Mouse (Mus musculus) kidney, embryonic 16.5 days (tissue): Measurements from ENCODE around the gene Pygo2. TPM values are rescaled to one million over a fixed set of nuclear protein-coding genes. Genes with fewer than 3 reads are reported as not detected.
"Not testable (repeated sequence)": the region's sequence is repeated elsewhere in the genome, so short reads cannot be mapped to it uniquely, and the experiment has no call there.

Source experiments
- ATAC-seq: fragments of 200-750 bp; cut with Nextera tagmentation; 2 replicates; pipeline ENCODE4 v1.8.0; 2017; ENCODE audit warnings: moderate TSS enrichment; ENCODE audit not compliant: low FRiP score, low TSS enrichment
- H3K27ac ChIP-seq: fragments of 300-500 bp; sonication (generic); 2 replicates; pipeline ENCODE4 v1.5.1; 2014; ENCODE audit warnings: low read length
- H3K27me3 ChIP-seq: fragments of 300-500 bp; sonication (generic); 2 replicates; pipeline ENCODE4 v1.6.1; 2014; ENCODE audit warnings: low read length, control low read depth, mixed read lengths; ENCODE audit not compliant: insufficient read depth
- H3K36me3 ChIP-seq: fragments of 300-500 bp; sonication (generic); 2 replicates; pipeline ENCODE4 v1.6.1; 2014; ENCODE audit warnings: low read length, control low read depth, mixed read lengths; ENCODE audit not compliant: insufficient read depth
- H3K4me1 ChIP-seq: fragments of 300-500 bp; sonication (generic); 2 replicates; pipeline ENCODE4 v1.6.1; 2014; ENCODE audit warnings: low read length, control low read depth, mixed read lengths; ENCODE audit not compliant: insufficient read depth
- H3K4me2 ChIP-seq: fragments of 300-500 bp; sonication (generic); replicated peaks from 2 replicates; pipeline ENCODE4 v1.6.1; 2014; ENCODE audit warnings: low read depth, low read length
- H3K4me3 ChIP-seq: fragments of 300-500 bp; sonication (generic); 2 replicates; pipeline ENCODE4 v1.5.1; 2014; ENCODE audit warnings: mild to moderate bottlenecking, low read length
- H3K9ac ChIP-seq: fragments of 300-500 bp; sonication (generic); replicated peaks from 2 replicates; pipeline ENCODE4 v1.6.1; 2014; ENCODE audit warnings: low read length
- H3K9me3 ChIP-seq: fragments of 300-500 bp; sonication (generic); 2 replicates; pipeline ENCODE4 v1.6.1; 2016; ENCODE audit warnings: low read length, control low read depth
- WGBS: fragments of 180-500 bp; shearing (Covaris S2); extraction: QIAGEN DNeasy Blood & Tissue Kit; methylation state at CpG from one replicate; pipeline ENCODE4 v1.1.7; 2014; 5-methylcytosine and 5-hydroxymethylcytosine counted together
- polyA plus RNA-seq: library from polyadenylated mRNA; unstranded; fragments of >200 nt; fragmentation: Nextera tagmentation; extraction: Ambion mirVana; gene quantifications from 2 replicates; pipeline ENCODE4 v1.2.1, GENCODE M21; 2015

The Pygo2 gene
- polyA plus RNA-seq, 1 experiment from 2014 or later: 38.9 TPM

DNA sequence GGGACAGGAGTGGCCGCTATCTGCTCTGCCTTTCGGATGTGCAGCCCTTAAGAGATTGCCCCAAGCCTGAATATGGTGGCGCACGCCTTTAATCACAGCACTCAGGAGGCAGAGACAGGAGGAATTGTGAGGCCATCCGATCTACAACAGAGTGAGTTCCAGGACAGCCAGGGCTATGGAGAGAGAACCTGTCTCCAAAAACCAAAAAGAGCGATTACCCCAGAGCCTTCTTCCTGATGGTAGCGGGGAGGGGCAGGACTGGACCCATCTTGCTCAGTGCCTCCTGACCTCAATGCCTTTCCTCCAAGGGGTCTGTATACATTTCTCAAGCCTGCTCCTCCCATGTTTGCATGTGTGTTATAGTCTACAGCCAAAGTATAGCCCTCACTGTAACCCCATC, 993 bp upstream of the Pygo2 start:
- peaks cover 48% of the 10 kb centered on the region for H3K36me3 ChIP-seq

DNA sequence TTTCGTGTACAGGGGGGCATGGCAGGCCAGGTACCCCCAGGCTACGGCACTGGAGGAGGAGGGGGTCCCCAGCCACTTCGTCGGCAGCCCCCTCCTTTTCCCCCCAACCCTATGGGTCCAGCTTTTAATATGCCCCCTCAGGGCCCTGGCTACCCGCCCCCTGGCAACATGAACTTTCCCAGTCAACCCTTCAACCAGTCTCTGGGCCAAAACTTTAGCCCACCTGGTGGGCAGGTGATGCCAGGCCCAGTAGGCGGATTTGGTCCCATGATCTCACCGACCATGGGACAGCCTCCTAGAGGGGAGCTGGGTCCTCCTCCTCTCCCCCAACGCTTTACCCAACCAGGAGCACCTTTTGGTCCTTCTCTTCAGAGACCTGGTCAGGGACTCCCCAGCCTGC, 2.6 kb downstream of the Pygo2 start:
- no peak for ATAC-seq
- H3K9ac ChIP-seq: no peak overlapping the region
- 90% methylated on average over 8 of the region's 8 CpGs for WGBS

More for the DNA sequence above, 993 bp upstream of the Pygo2 start:
- H3K27me3 ChIP-seq, H3K9me3 ChIP-seq, ATAC-seq, H3K9ac ChIP-seq, H3K27ac ChIP-seq, H3K4me2 ChIP-seq, H3K4me3 ChIP-seq: not testable (repeated sequence)
- peaks cover 19% of the 10 kb centered on the region for H3K4me1 ChIP-seq
- WGBS: 85% methylated on average over 7 of the region's 7 CpGs

GRCm38 (mm10) chr3:89434532-89434931, 4.5 kb downstream of the Pygo2 start:
- Histone ChIP-seq H3K4me2 (no peak overlapping the region), H3K4me3 (no peak overlapping the region), H3K9ac (no peak overlapping the region), H3K4me1 (peaks cover 25% of the 10 kb centered on the region), H3K27ac (no peak overlapping the region), H3K9me3 (no peaks in the 10 kb centered on the region), H3K36me3 (peaks cover 19% of the 10 kb centered on the region), H3K27me3 (no peaks in the 10 kb centered on the region)
- no peak for ATAC-seq
- WGBS: 82% methylated on average over 11 of the region's 11 CpGs

More for the DNA sequence above, 2.6 kb downstream of the Pygo2 start:
- Histone ChIP-seq H3K36me3 (peaks cover 24% of the 10 kb centered on the region), H3K9me3 (no peaks in the 10 kb centered on the region), H3K4me3 (no peak overlapping the region), H3K4me1 (peaks cover 25% of the 10 kb centered on the region), H3K27me3 (no peaks in the 10 kb centered on the region), H3K4me2 (no peak overlapping the region), H3K27ac (no peak overlapping the region)

DNA sequence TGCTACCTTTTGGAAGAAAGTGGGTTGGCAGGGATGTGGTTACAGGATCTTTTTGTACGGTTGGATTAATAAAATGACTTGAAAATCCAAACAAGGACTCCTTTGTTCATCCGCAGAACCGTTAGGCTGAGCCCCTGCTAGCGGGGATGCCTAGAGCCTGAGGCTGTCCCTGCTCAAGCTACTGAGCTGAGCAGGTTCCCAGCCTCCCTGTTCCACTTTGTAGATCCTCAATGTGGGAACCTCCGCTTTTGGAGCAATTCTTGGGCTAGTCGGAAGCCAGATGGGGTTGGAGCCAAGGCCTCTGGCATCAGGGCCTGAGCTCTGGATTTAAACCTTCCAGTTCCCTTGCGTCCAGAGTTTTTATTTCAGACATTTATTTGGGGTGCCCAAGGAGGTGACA, 5.0 kb downstream of the Pygo2 start:
- H3K9me3 ChIP-seq: no peaks in the 10 kb centered on the region
- H3K9ac ChIP-seq: no peak overlapping the region
- H3K27ac ChIP-seq: no peak overlapping the region
- peaks cover 25% of the 10 kb centered on the region for H3K4me1 ChIP-seq
- ATAC-seq: no peak
- H3K27me3 ChIP-seq: no peaks in the 10 kb centered on the region
- H3K36me3 ChIP-seq: peaks cover 22% of the 10 kb centered on the region
- WGBS: 77% methylated on average over 7 of the region's 7 CpGs
- no peak overlapping the region for H3K4me3 ChIP-seq
- no peak overlapping the region for H3K4me2 ChIP-seq

DNA sequence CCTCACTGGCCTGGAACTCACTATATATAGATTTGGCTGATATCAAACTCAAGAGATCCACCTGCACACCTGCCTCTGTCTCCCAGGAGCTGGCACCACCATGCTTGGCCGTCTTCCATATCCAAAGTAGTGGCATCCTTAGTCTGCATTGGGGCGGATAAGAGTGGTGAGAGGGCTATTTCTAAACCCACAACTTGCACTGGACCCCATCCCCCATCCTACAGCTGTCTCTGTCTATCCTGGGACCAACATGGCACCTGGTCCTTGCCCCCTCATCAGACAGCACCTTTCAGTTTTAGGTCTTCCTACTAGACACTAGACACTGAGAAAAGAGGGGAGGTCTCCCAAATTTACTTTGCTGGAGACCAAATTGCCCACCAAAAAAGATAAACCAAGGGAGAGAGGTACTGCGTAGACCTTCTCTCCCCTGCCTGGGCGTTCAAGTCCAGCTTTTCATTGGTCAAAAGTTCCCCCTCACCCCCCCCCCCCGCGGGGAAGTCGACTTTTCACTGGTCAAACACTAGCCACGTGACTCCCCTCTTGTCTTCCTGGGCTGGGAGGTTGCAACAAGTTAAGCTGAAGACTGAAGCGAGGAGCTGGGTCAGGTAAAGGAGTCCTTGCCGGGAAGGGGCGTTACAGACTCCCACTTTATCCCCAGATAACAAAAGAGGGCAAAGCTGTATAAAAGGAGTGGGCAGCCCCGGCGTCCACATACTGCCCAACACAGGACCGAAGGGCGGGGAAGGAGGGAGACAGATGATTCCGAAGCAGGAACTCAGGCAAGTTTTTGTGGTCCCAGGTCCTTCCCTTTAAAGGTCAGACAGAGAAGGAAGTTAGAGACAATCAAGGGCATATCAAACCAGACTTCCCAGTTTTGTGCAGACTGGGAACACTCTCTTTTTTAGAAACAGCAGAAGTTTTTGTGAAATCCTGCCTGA, 6.4 kb downstream of the Pygo2 start, which contains the start of gene Pbxip1:
Gene Pbxip1, plus strand, starts transcription at position 531 of the 938 bp plus-strand sequence.
- peak; percentile 85 for ATAC-seq
- 5% methylated on average over 16 of the region's 16 CpGs for WGBS

GRCm38 (mm10) chr3:89437269-89437668, 7.3 kb downstream of the Pygo2 start:
- peak overlapping the region; percentile 72 for H3K4me2 ChIP-seq
- peaks cover 14% of the 10 kb centered on the region for H3K4me1 ChIP-seq
- no peaks in the 10 kb centered on the region for H3K27me3 ChIP-seq
- peak overlapping the region; percentile 65 for H3K4me3 ChIP-seq
- H3K27ac ChIP-seq: peak overlapping the region; percentile 83
- H3K9me3 ChIP-seq: no peaks in the 10 kb centered on the region
- WGBS: 31% methylated on average over 5 of the region's 5 CpGs
- ATAC-seq: no peak
- peak overlapping the region; percentile 78 for H3K9ac ChIP-seq
- peaks cover 26% of the 10 kb centered on the region for H3K36me3 ChIP-seq

More for the DNA sequence above, 6.4 kb downstream of the Pygo2 start, which contains the start of gene Pbxip1:
- peak within 1 kb of the TSS; percentile 65 for H3K4me3 ChIP-seq
- H3K27me3 ChIP-seq: no peaks in the 10 kb centered on the region
- peak within 1 kb of the TSS; percentile 72 for H3K4me2 ChIP-seq
- peaks cover 19% of the 10 kb centered on the region for H3K4me1 ChIP-seq
- peaks cover 26% of the 10 kb centered on the region for H3K36me3 ChIP-seq
- peak within 1 kb of the TSS; percentile 78 for H3K9ac ChIP-seq
- H3K9me3 ChIP-seq: no peaks in the 10 kb centered on the region
- peak within 1 kb of the TSS; percentile 83 for H3K27ac ChIP-seq

DNA sequence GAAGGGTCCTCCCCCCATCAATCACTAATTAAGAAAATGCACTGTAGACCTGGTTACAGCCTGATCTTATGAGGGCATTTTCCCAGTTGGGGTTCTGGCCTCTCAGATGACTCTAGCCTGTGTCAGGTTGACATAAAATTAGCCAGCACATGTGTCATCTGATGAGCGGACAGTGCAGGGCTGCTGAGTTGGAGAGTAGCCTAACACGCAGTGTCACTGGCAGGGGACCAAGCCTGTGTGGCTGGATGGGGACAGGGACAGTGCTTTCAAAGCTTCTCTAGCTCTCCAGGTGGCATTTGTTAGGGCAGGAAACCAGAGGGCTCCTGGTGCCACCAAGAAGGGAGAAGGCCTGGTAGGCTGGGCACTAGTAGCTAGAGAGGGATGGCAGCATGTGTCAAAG, 10.7 kb downstream of the Pygo2 start:
- Histone ChIP-seq H3K9ac (no peak overlapping the region), H3K9me3 (no peaks in the 10 kb centered on the region), H3K4me3 (no peak overlapping the region), H3K4me1 (peaks cover 14% of the 10 kb centered on the region), H3K27me3 (no peaks in the 10 kb centered on the region), H3K27ac (no peak overlapping the region), H3K36me3 (peaks cover 11% of the 10 kb centered on the region; the same call in 1 of the 2 replicates), H3K4me2 (no peak overlapping the region)
- no peak for ATAC-seq
- WGBS: 90% methylated on average over 2 of the region's 2 CpGs

GRCm38 (mm10) chr3:89448720-89449537, 18.9 kb downstream of the Pygo2 start:
- H3K4me3 ChIP-seq: no peak overlapping the region
- ATAC-seq: peak; percentile 75
- H3K36me3 ChIP-seq: peaks cover 5% of the 10 kb centered on the region; the same call in 1 of the 2 replicates
- no peaks in the 10 kb centered on the region for H3K9me3 ChIP-seq
- H3K27ac ChIP-seq: peak overlapping the region; percentile 56; the same call in 1 of the 2 replicates
- no peak overlapping the region for H3K4me2 ChIP-seq
- no peaks in the 10 kb centered on the region for H3K27me3 ChIP-seq
- H3K9ac ChIP-seq: no peak overlapping the region
- 53% methylated on average over 13 of the region's 13 CpGs for WGBS
- H3K4me1 ChIP-seq: peaks cover 9% of the 10 kb centered on the region

DNA sequence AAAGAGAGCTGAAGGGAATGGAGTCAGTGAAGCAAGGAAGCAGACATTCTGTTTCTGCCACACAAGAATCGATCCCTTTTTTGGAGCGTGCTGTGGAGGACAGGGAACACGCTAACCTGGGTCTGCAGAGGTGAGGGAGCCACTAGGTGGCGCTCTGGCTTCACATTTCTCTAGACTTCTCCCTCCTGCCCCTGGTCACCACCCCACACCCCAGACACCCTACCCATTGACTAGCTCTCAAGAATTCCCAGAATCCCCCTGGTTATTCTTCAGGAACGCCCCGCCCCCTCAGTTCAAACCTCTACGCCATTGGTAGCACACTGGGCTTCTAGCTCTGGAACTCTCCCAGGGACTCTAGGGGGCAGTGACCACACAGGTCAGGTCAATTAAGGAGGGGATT, 19.5 kb downstream of the Pygo2 start:
- no peak overlapping the region for H3K27ac ChIP-seq
- 47% methylated on average over 7 of the region's 7 CpGs for WGBS
- peaks cover 5% of the 10 kb centered on the region; the same call in 1 of the 2 replicates for H3K36me3 ChIP-seq
- peak; percentile 73 for ATAC-seq
- no peaks in the 10 kb centered on the region for H3K27me3 ChIP-seq
- H3K4me1 ChIP-seq: peaks cover 9% of the 10 kb centered on the region
- no peak overlapping the region for H3K9ac ChIP-seq
- H3K4me3 ChIP-seq: no peak overlapping the region
- H3K9me3 ChIP-seq: no peaks in the 10 kb centered on the region
- H3K4me2 ChIP-seq: no peak overlapping the region
